Mouse (Mus musculus): ENCODE measurements at regions not wholly inside any gene's neighbourhood (a gene's known extent, or its start where the extent isn't known, plus 50 kb on each side); places are given as distances from the start of the nearest gene placed in this dataset.

- TF ChIP-seq GATA4 (IDR thresholded peaks at IDR 0.05; ENCODE audit: insufficient replicate concordance, low read length): no peak
Observed at GRCm38 (mm10) chr8:26854557-26855238, 122.4 kb upstream of the Zfp703 start.

- no peak for TF ChIP-seq GATA4 (IDR thresholded peaks at IDR 0.05; ENCODE audit: insufficient replicate concordance, low read length)
Observed at GRCm38 (mm10) chr8:26855256-26855655, 121.9 kb upstream of the Zfp703 start.

- TF ChIP-seq GATA4 (IDR thresholded peaks at IDR 0.05; ENCODE audit: insufficient replicate concordance, low read length): no peak
Observed at GRCm38 (mm10) chr8:26864571-26864970, 112.6 kb upstream of the Zfp703 start.

GRCm38 (mm10) chr8:26864971-26865370 lies 112.2 kb upstream of the Zfp703 start:
- TF ChIP-seq GATA4 (IDR thresholded peaks at IDR 0.05; ENCODE audit: insufficient replicate concordance, low read length): no peak

- TF ChIP-seq GATA4 (IDR thresholded peaks at IDR 0.05; ENCODE audit: insufficient replicate concordance, low read length): no peak
Observed at GRCm38 (mm10) chr8:26868101-26868848, 108.8 kb upstream of the Zfp703 start.

GRCm38 (mm10) chr8:26868849-26869110 lies 108.3 kb upstream of the Zfp703 start:
- TF ChIP-seq GATA4 (IDR thresholded peaks at IDR 0.05; ENCODE audit: insufficient replicate concordance, low read length): no peak

- no peak for TF ChIP-seq GATA4 (IDR thresholded peaks at IDR 0.05; ENCODE audit: insufficient replicate concordance, low read length)
Observed at GRCm38 (mm10) chr8:26871838-26872237, 105.3 kb upstream of the Zfp703 start.

- TF ChIP-seq GATA4 (IDR thresholded peaks at IDR 0.05; ENCODE audit: insufficient replicate concordance, low read length): no peak
Observed at GRCm38 (mm10) chr8:26872382-26872781, 104.7 kb upstream of the Zfp703 start.

GRCm38 (mm10) chr8:26872815-26873214 lies 104.3 kb upstream of the Zfp703 start:
- TF ChIP-seq GATA4 (IDR thresholded peaks at IDR 0.05; ENCODE audit: insufficient replicate concordance, low read length): no peak

GRCm38 (mm10) chr8:26880177-26880576 lies 96.9 kb upstream of the Zfp703 start:
- no peak for TF ChIP-seq GATA4 (IDR thresholded peaks at IDR 0.05; ENCODE audit: insufficient replicate concordance, low read length)

GRCm38 (mm10) chr8:26881268-26882120 lies 95.6 kb upstream of the Zfp703 start:
- TF ChIP-seq GATA4 (IDR thresholded peaks at IDR 0.05; ENCODE audit: insufficient replicate concordance, low read length): no peak

- no peak for TF ChIP-seq GATA4 (IDR thresholded peaks at IDR 0.05; ENCODE audit: insufficient replicate concordance, low read length)
Observed at GRCm38 (mm10) chr8:26882616-26883015, 94.5 kb upstream of the Zfp703 start.

- TF ChIP-seq GATA4 (IDR thresholded peaks at IDR 0.05; ENCODE audit: insufficient replicate concordance, low read length): no peak
Observed at GRCm38 (mm10) chr8:26883285-26883684, 93.8 kb upstream of the Zfp703 start.

GRCm38 (mm10) chr8:26883770-26884169 lies 93.4 kb upstream of the Zfp703 start:
- TF ChIP-seq GATA4 (IDR thresholded peaks at IDR 0.05; ENCODE audit: insufficient replicate concordance, low read length): no peak

GRCm38 (mm10) chr8:26884350-26884749 lies 92.8 kb upstream of the Zfp703 start:
- no peak for TF ChIP-seq GATA4 (IDR thresholded peaks at IDR 0.05; ENCODE audit: insufficient replicate concordance, low read length)

GRCm38 (mm10) chr8:26885365-26885764 lies 91.8 kb upstream of the Zfp703 start:
- no peak for TF ChIP-seq GATA4 (IDR thresholded peaks at IDR 0.05; ENCODE audit: insufficient replicate concordance, low read length)

Data from liver, adult (tissue).